Mouse (Mus musculus) MN1 (cell line): ENCODE measurements around the gene Zbtb12.
"Not testable (repeated sequence)": the region's sequence is repeated elsewhere in the genome, so short reads cannot be mapped to it uniquely, and the experiment has no call there.

Experiments used
- DNase-seq: peaks from one replicate; pipeline ENCODE4 v3.0.0-alpha.2; 2016; ENCODE audit warnings: low spot score

Zbtb12 gene

GRCm38 (mm10) chr17:34874321-34874720 is 5.0 kb upstream of the Zbtb12 start:
- DNase-seq: no peak

GRCm38 (mm10) chr17:34881166-34881565 is 1.9 kb downstream of the Zbtb12 start:
- DNase-seq: no peak

GRCm38 (mm10) chr17:34881683-34882310 is 2.5 kb downstream of the Zbtb12 start, which contains the start of gene Gm20547:
Gene Gm20547 (minus strand): TSS chr17:34882042.
- peak; percentile 41 for DNase-seq

DNA sequence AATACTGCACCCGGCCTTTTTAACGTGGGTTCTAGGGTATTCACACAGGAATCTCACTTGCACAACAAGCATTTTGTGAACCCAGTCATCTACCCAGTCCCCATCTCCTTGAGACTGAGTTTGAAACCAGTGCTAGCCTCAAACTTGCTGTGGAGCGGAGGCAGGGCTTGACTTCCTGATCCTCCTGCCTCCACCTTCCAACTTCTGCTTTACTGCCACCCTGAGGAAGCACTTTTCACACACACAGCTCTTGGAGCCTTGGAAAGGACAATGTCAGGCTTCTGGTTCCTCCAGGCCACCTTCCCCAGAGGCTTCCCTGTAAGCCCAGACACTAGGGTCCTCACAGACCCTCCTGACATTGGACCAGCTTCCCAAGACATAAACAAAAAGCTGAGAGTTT is 4.0 kb downstream of the Zbtb12 start:
- no peak for DNase-seq

- no peak for DNase-seq
Measured at GRCm38 (mm10) chr17:34884704-34885103, 5.4 kb downstream of the Zbtb12 start.

GRCm38 (mm10) chr17:34885615-34886014 is 6.3 kb downstream of the Zbtb12 start:
- DNase-seq: no peak

DNA sequence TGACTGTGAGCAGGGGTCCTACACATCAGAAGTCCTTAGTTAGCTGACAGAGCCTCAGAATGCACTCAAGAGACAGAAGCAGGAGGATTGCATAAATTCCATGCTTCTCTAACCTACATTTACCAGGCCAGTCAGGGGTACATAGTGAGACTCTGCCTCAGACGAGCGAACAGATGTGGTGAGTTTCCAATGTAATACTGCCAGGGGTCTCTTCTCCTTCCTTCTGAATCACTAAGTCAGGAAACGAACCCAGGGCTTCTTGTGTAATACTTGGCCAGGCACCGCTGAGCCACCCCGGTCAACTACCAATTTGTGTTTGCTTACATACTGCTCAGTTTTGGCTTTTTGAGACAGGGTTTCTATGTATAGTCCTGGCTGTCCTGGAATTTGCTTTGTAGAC is 8.7 kb downstream of the Zbtb12 start:
- DNase-seq: no peak

- DNase-seq: no peak
Measured at GRCm38 (mm10) chr17:34890074-34890743, 10.9 kb downstream of the Zbtb12 start.

- no peak for DNase-seq
Measured at GRCm38 (mm10) chr17:34891377-34891776, 12.1 kb downstream of the Zbtb12 start.

- no peak for DNase-seq
Measured at GRCm38 (mm10) chr17:34893072-34893824, 14.0 kb downstream of the Zbtb12 start.

- DNase-seq: peak; percentile 97
Measured at GRCm38 (mm10) chr17:34894074-34894597, 14.9 kb downstream of the Zbtb12 start.

DNA sequence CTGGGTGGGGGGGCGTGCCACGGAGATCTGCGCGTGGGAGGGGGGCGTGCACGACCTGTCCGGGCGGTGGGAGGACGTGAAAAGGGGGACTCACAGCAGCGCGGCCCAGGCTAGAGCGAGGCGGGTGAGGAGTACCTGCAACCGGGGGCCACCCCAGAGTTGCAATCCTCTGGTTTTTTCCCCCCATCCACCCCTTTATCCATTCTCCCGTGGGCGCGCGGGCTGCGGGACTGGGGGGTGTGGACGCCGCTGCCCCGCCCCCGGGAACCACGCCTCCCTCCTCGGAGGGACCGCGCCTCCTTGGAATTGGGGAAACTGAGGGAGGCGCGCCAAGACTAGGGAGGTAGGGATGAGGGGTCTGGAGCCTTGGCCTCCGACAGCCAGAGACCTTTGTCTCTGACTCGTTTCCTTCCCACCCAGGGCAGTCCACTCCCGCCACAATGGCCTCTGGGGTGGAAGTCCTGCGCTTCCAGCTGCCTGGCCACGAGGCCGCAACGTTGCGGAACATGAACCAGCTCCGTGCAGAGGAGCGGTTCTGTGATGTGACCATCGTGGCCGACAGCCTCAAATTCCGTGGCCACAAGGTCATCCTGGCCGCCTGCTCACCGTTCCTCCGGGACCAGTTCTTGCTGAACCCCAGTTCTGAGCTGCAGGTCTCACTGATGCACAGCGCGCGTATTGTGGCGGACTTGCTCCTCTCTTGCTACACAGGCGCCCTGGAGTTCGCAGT is 15.7 kb downstream of the Zbtb12 start:
- peak; percentile 43 for DNase-seq

GRCm38 (mm10) chr17:34895724-34896123 is 16.4 kb downstream of the Zbtb12 start:
- no peak for DNase-seq

GRCm38 (mm10) chr17:34896366-34896765 is 17.1 kb downstream of the Zbtb12 start:
- no peak for DNase-seq

- DNase-seq: peak; percentile 65
Measured at GRCm38 (mm10) chr17:34897373-34898159, 18.3 kb downstream of the Zbtb12 start.

DNA sequence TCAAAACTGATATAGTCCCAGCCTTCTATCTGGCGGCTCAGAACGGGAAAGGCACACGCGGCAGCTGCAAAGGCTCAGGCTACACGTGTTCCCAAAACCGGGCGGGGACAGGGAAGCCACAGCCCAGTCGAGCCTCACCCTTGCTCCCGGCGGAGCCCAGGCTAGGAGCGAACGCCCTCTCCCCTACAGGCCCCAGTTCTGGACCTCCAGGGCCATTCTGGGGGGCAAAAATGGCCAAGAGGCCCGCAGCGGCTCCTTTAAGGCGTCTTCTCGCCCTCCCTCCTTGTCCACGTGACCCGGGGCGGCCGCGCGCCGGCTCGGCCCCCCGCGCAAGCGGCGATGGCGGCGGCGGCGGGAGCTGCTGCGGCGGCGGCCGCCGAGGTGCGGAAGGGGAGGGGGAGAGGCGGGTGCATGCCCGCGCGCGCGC is 18.9 kb downstream of the Zbtb12 start, which contains the start of the genes C2 and Ehmt2:
Gene C2 (minus strand): TSS at position 106 of the 427 bp plus-strand sequence.
Gene Ehmt2 (plus strand): TSS at position 310 of the 427 bp plus-strand sequence.
- peak; percentile 75 for DNase-seq

DNA sequence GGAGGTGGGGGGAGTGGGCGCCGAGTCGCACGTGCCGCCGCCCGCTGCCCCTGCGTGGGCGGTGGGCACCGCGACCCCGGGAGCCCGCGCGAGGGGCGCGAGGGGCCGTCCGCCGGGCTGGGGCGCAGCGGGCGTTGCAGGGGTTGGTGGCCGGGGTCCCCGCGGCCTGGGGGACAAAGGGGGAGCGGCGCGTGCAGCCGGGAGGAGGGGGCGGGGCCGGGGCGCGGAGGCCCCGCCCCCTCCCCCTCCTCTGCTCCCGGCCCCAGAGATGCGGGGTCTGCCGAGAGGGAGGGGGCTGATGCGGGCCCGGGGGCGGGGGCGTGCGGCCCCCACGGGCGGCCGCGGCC is 19.4 kb downstream of the Zbtb12 start:
- no peak for DNase-seq

DNA sequence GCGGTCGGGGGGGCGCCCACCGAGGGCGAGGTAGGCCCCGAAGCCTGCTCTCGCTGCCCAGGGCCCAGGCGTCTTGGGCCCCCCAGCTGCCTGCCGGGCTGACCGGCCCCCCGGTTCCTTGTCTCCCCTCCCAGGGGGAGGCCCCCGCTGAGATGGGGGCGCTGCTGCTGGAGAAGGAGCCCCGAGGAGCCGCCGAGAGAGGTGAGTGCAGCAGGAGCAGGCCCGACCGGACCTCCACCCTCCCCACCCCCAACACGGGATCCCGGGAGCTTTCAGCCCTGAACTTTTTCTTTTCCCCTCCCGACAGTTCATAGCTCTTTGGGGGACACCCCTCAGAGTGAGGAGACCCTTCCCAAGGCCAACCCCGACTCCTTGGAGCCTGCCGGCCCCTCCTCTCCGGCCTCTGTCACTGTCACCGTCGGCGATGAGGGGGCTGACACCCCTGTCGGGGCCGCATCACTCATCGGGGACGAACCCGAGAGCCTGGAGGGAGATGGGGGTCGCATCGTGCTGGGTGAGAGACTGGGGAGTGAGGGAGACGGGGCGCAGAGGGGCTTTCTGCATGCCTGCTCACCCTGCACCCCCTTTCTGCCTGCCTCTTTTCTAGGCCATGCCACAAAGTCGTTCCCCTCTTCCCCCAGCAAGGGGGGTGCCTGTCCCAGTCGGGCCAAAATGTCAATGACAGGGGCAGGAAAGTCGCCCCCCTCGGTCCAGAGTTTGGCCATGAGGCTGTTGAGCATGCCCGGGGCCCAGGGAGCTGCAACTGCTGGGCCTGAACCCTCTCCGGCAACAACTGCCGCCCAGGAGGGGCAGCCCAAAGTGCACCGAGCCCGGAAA is 20.0 kb downstream of the Zbtb12 start:
- peak; percentile 30 for DNase-seq

- peak; percentile 56 for DNase-seq
Measured at GRCm38 (mm10) chr17:34899890-34900243, 20.6 kb downstream of the Zbtb12 start.

DNA sequence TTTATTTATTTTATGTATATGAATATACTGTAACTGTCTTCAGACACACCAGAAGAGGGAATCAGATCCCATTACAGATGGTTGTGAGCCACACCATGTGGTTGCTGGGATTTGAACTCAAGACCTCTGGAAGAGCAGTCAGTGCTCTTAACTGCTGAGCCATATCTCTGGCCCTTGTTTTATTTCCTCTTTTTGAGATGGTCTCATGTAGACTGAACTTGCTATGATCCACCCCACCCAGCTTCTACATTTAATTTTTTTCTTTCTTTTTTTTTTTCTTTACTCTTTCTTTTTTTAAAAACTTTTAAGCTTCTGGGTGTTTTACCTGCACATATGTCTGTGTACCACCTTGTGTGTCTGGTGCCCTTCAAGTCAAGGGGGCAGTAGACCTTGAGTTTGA is 21.5 kb downstream of the Zbtb12 start:
- not testable (repeated sequence) for DNase-seq
